Mouse (Mus musculus): Measurements from ENCODE around the gene AL732309.1.

AL732309.1 gene

DNA sequence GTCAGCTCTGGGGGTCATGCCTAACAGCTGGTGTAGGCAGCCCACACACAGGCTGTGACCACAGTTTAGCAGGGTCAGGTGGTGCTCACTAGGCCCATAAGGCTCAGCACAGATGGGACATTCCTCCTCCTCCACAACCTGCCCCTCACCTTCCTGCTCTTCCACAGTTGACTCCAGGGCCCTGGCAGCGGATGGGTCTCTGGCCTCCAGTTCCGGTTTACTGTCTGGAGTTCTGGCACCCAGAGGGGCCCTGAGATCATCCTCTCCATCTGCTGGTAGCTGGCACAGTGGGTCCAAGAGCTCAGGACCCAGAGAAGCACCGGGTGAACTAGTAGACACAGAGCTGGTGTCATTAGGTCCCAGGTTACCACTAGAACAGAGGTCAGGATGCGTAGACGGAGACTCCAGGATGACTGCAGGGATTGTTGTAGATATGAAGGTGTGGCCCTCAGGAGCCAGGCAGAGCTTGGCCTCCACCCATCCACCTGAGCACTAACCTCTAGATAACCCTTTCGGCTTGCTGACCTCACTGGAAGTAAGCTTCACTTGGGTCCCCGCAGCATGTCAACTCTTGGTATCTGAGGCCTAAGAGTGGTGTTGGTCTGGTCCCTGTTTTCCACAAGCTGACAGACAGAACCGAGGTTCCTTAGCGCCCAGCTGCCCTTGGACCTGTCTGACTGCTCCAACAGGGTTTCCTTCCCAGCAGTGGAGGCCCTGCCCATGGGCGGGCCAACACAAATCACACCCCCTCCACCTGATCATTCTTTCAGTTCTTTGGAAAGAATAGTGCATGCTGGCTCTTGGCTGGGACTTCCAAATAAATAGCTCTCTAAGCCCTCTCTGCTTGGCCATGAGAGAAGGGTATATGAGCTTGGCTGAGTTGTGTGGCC, at the start of gene AL732309.1:
TSS of gene AL732309.1 (minus strand) at position 681 of the 890 bp plus-strand sequence.
- in situ Hi-C loops (cut with MboI; ENCODE audit: low sequenced_read_pairs) = no loop called here

DNA sequence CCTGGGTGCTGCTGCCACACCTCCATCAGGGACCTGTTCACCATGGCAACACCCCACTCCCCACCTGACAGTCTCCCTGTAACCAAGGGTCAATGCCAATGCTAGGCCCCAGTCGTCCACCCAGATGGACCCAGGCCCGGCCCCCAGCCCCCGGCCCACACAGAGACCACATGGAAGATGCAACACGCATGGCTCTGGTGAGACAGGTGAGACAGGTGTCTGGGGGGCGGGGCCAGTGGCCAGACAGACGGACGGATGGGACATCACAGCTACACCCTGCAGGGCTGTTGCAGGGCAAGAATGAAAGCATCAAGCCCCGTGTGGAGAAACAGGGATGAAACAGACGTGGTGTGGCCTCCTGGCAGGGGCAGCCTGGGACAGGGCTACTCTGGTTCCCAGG, 47.0 kb upstream of the AL732309.1 start:
- in situ Hi-C loops (cut with MboI; ENCODE audit: low sequenced_read_pairs) = no loop called here

DNA sequence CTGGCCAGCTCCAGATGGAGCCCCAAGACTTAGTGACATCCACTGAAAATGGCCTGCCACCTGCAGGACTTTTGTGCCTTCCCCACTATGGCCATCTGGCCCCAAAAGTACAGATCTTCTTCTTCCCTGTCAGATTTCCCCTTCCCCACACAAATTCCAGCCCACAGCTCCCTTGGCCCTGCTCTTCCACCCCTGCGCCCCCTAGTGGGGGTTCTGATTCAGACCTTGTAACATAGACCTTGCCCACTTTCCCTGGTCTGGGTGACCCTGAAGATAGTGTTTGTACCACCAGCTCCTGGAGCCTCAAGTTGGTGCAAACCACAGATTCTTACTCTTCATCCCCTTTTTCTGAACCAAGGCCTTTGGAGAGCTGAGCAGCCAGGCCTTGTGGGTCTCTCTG, 46.2 kb upstream of the AL732309.1 start:
- in situ Hi-C loops (cut with MboI; ENCODE audit: low sequenced_read_pairs) = no loop called here

DNA sequence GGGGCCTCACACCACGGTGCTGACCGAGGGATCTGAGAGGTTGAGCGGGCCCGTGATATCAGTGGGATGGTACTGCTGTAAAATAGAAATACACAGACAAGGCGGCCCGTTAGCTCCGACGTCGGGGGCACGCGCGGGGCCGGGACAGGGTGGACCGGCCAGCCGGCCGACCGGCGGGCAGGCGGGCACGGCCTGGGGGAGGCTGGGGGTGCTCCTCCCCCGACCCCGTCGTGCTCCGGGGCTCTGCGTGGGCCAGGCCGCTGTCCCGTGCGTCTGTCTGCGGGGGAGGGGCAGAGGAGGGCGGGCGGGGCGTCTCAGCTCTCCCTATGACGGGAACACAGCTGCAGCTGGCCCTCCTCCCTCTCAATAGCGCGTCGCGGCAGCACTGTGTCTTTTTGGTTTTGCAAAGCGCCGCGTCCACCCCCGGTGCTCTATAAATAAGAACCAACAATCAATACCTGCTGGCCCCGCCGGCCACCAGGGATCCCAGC, 45.4 kb upstream of the AL732309.1 start:
- in situ Hi-C loops (cut with MboI; ENCODE audit: low sequenced_read_pairs) = no loop called here

DNA sequence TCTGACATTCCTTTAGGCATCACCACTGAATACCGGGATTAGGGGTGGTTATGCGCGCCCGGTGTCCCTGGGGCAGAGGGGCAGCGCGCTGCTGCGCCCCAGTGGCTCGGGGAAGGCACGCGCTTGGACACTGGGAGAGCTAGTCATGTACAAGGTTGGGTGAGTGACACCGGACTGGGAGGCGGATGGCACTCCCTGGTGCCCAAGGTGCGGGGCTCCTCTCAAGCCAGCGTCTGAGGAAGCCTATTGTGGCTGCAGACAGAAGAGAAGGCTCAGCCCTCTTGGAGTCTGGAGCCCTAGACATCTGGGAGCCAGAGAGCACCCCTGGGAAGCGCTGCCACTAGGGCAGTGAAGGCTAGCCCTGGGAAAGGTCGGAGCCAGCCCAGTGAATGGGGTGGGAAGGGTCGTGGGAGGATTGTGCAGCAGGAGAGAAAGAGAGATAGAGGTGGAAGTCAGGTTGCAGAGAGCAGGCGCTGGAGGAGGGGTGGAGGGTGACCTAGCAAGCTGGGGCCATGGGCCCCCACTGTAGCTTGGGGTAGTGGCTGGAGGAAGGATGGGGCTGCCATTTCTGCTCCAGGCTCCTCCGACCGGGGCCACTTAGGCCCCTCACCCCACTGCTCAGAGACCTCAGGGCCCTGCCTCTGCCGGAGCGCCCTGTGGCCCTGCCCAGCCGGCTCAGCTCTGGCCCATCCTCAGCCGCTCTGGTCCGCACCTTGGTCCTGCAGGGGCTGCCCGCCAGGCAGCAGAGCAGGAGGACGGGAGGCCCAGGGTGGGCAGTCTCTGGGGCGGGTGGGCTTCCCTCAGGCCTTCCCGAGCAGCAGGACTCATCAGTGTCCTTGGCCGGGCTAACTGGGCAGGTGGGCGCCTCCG, 44.8 kb upstream of the AL732309.1 start:
- in situ Hi-C loops (cut with MboI; ENCODE audit: low sequenced_read_pairs) = no loop called here

DNA sequence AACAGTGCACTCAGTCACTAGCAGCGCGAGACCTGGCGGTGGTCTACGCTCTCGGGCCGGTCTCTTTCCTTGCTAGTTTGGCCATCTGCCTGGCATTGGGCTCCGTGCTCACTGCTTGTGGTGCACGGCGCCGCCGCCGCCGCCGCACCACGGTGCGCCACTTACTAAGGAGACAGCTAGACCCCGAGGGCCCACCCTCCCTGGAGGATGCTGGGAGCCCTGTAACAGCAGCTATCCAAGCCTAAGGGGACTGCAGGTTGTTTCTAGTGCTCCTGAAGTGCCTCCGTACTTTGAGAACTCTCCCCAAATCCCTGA, 44.1 kb upstream of the AL732309.1 start:
- in situ Hi-C loops (cut with MboI; ENCODE audit: low sequenced_read_pairs) = no loop called here

DNA sequence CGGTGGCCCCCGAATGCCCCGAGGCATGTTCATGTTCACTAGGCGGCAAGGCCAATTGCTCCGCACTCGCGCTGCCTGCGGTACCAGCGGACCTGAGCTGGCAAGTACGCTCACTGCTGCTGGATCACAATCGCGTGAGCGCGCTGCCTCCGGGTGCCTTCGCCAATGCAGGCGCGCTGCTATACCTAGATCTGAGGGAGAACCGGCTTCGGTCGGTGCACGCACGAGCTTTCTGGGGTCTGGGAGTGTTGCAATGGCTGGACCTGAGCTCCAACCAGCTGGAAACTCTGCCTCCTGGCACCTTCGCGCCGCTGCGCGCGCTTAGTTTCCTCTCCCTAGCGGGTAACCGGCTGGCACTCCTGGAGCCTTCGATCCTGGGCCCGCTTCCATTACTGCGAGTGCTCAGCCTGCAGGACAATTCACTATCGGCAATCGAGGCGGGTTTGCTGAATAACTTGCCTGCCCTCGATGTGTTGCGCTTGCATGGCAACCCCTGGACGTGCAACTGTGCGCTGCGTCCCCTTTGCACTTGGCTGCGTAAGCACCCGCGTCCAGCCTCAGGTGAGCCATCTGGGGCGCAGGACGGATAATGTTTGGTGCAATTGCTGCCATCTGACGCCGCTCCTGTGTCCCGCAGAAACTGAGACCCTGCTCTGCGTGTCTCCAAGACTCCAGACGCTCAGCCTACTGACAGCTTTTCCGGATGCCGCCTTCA, 43.6 kb upstream of the AL732309.1 start:
- in situ Hi-C loops (cut with MboI; ENCODE audit: low sequenced_read_pairs) = no loop called here

DNA sequence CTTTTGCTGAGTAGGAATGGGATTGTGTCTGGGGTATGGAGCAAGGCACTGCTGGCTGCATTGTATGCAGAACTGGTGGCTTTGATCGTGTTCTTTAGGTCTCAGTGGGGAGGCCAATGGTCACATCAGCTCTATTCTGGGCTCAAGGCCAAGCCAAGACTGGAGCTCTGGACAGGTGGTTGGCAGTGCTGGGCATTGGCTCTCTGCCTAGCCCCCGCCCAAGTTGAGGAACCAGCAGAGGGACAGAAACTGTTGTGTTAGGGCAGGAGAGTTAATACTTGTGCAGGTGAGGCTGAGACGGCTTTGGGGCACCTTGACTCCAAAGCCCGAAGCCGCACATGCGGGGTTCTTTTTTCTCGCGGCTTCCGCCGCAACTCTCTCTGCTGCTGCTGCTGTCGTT, 43.0 kb upstream of the AL732309.1 start, which contains the start of gene Lrrc26:
TSS of gene Lrrc26 (plus strand) at position 265 of the 400 bp plus-strand sequence.
- in situ Hi-C loops (cut with MboI; ENCODE audit: low sequenced_read_pairs) = no loop called here

DNA sequence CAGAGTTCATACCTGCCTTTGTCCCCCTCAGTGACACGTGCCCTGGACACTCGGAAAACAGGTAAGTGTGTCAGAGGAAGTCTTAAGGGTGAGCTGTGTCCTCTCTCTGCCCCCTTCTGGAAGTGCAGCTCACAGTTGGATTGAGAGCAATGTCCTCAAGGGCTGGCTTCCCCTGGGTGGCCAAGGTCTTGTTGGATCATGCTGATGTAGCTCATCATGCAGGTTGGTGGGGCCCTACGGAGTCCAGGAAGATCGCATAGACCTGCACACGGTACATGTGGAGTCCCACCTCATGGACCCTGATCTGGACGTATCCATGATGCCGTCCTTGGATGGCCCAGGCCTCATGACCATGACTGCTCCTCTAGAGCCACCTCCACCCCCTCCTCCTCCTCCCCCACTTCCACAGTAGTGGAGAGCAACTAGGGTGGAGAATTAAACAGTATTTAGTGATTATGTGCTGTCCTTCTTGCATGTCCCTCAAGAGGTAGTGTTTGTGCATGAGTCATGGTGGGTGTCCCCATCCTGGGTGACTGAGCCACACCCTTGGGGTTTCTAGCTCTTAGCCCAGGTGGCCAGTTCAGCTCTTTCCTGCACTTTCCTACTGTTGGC, 42.2 kb upstream of the AL732309.1 start:
- in situ Hi-C loops (cut with MboI; ENCODE audit: low sequenced_read_pairs) = no loop called here

DNA sequence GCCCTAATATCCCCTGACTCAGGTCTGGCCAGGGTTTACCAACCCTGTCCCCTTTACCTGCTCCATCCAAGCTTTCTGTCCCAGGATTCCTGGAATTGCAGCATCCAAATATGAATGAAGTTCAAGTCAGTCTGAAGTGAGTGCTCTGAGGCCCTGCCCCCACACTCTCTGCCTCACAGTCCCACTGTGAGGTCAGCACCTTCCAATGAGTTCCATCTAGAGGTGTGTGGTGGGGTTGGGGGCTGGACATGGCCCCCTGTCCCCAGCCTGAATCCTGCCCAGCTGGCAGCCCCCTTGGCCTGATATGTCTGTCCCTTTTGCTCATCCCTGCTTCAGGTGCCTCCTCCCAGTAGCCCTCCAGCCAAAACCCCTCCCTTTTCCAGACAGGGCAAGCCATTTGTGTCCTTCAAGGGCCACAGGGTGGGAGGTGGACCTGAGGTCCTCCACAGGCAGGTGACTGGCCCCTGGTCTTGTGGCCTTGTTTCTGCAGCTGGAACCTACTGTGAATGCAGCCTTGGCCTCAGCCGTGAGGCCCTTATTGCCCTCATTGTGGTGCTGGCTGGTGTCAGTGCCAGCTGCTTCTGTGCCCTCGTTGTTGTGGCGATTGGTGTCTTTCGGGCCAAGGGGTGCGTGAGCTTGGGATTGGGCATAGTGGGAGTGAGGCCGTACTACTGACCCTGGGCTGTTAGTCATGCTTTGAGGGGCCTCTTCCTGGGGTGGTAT, 41.4 kb upstream of the AL732309.1 start, which contains the start of gene Tmem210:
TSS of gene Tmem210 (plus strand) at position 219 of the 723 bp plus-strand sequence.
- in situ Hi-C loops (cut with MboI; ENCODE audit: low sequenced_read_pairs) = no loop called here

DNA sequence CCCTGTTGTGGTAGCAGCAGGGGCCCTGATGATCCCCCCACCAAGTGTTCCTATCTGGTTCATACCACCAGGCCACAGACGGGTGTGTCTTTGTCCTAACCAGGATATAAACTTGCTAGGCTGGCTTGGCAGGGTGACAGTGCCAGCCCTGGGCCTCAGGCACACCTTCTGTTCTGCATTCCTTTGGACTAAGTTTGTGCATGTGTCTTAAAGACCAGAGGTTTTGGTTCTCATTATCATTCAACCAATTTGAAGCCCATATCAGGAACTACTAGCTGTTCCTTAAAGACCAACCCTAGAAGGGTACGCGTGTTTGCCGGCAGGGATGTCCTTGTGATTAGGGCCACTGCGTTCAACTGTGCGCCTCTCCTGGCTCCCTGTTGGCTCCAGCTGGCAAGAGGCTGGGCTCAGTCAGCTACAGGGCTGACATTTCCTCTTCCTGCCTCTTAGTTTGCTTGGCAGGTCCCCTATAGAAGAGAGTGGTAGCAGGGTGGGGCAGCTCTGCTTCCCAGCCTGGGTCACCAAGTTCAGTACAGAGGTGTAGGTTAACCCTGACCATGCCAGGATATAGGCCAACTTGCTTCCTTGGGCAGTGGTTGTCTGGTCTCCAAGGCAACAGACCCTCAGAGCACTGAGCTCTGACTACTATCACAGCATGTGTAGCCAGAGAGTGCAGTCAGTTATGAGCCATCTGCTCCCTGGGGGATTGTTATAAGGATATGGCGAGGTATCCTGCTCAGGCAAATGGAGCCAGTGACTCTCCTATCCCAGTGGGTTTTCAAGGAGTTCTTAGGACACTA, 40.4 kb upstream of the AL732309.1 start:
- in situ Hi-C loops (cut with MboI; ENCODE audit: low sequenced_read_pairs) = no loop called here

DNA sequence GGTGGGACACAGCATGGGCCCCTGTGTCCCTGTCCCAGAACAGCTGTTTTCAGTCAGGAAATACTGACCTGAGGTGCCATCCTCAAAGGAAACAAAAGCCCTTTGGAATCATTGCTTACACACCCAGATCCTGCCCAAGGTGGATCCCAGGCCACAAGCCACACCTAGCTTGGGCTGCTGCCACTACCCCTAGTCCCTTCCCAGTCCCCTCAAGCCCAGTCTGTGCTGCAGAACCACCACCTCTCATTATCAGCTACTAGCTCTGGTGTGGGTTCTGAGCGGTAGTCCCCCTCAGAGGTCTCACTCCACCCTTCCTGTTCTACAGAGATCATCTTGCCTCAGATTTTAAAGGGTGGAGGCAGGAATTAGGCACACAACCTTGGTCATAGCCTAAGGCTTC, 39.7 kb upstream of the AL732309.1 start:
- in situ Hi-C loops (cut with MboI; ENCODE audit: low sequenced_read_pairs) = no loop called here

DNA sequence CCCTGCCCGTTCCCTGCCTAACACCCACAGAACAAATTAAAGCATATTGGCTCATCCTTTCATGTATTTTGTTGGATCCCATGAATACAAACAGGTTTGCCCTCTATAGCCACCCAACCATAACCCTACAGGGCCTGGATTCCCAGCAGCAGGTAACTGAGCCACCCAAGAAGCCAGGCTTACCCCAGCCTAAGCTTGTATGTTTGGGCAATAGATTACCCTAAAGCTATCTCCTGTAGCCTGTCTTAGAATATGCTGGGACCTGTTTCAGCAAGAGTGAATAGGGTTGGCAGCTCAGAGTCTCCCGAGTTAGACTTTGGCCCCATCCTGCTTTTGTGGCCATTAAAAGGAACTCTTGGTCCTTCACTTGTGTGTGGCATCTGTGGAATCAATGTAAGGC, 38.9 kb upstream of the AL732309.1 start:
- in situ Hi-C loops (cut with MboI; ENCODE audit: low sequenced_read_pairs) = no loop called here

DNA sequence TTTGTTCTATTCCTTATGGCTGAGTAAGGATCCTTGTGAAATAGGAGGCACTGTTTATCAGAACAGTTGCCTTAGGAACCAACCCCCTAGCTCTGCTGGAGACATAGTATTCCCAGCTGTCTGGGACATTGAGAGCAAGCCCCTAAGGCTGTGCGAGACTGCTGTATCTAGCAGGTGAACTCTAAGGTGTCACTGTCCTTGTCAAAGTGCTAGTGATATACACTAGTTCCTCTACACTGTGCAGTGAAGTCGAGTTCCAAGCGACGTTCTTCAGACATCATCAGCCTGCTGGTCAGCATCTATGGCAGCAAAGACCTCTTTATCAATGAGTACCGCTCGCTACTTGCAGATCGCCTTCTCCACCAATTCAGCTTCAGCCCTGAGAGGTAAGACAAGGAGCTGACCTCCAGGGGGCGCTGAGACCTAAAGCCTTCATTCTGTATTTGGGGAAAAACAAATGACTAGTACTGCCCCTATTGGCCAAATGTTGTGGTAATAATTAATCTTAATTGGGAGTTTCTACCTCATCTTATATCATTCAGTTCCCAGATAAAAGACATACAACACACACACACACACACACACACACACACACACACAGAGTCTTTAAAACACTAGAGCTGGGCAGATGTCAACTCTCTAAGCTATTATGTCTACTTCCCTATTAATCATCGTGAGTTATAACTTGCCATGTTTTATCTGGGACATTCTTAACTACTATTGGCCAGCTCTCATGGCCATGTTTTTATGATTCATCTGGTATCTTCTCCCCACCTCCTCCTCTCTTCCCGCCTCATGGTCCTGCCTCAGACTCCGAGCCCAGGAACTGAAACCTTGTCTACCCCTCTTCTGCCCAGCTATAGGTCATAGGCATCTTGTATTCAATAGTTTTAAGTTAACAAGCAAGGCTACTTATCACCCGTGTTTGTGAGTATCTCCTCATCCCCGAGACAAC, 32.5 kb upstream of the AL732309.1 start:
- in situ Hi-C loops (cut with MboI; ENCODE audit: low sequenced_read_pairs) = no loop called here

DNA sequence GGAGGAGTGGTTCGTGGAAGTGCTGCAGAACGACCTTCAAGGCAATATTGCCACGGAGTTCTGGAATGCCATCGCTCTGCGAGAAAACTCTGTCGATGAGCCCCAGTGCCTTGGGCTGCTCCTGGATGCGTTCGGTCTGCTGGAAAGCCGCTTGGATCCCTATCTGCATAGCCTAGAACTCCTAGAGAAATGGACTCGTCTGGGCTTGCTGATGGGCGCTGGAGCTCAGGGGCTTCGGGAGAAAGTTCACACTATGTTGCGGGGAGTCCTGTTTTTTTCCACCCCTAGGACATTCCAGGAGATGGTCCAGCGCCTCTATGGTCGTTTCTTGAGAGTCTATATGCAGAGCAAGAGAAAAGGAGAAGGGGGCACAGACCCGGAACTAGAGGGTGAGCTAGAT, 26.3 kb upstream of the AL732309.1 start:
- in situ Hi-C loops (cut with MboI; ENCODE audit: low sequenced_read_pairs) = no loop called here

DNA sequence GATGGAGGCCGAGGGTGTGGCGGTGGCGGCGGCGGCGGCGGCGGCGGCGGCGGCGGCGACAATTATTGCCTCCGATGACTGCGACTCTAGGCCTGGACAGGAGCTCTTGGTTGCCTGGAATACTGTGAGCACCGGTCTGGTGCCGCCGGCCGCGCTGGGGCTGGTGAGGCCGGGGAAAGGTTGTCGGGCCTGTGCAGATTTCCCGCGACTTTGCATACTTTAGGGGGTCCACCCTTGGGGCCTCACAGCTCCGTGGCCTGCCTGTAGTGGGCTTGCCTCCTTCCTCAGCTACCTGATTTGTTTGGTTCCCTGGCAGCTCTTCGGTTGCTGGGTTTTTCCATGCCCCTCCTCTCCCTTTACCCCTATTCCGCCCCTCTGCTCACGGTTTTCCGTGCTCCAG, 25.9 kb upstream of the AL732309.1 start:
- in situ Hi-C loops (cut with MboI; ENCODE audit: low sequenced_read_pairs) = no loop called here

DNA sequence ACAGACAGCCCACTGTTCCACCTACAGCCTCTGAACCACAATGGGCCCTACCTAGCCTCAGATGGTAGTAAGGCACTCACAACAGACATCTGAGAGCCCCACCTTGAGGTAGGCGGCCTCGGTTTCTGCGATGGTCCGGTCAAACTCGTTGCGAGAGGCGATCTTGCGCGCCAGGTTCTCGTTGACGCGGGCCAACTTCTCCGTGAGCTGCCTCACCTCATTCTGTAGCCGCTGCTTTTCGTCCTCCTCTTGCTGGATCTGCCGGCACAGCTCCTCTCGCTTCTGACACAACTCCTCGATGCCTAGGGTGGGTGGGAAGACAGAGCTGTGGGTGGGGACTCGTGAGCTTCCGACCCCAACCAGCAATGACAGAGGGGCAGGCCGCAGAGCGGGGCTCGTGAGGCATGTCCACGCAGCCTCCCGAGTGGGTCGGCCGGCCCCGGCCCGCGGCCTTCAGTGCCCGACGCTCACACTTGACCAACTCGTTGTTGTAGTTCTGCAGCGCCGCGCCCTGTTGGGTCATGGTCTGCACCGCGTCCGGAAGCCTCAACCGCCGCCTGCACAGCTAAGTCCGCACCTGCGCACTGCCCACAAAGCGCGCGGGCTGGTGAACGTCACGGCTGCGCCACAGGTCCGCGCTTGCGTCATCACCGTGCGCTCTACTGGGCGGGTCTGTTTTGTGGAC, 25.3 kb upstream of the AL732309.1 start, which contains the start of the genes Ssna1 and Anapc2:
TSS of gene Ssna1 (minus strand) at position 612 of the 685 bp plus-strand sequence.
TSS of gene Anapc2 (plus strand) at position 652 of the 685 bp plus-strand sequence.
- in situ Hi-C loops (cut with MboI; ENCODE audit: low sequenced_read_pairs) = no loop called here
